Mouse (Mus musculus) fat pad, adult 2 months (tissue): ENCODE measurements around the gene Mex3d.

Source experiments
- DNase-seq: peaks from one replicate; pipeline ENCODE4 v3.0.0-alpha.2; 2011; ENCODE audit warnings: low read depth, low spot score; ENCODE audit errors: extremely low read depth

Gene Mex3d

DNA sequence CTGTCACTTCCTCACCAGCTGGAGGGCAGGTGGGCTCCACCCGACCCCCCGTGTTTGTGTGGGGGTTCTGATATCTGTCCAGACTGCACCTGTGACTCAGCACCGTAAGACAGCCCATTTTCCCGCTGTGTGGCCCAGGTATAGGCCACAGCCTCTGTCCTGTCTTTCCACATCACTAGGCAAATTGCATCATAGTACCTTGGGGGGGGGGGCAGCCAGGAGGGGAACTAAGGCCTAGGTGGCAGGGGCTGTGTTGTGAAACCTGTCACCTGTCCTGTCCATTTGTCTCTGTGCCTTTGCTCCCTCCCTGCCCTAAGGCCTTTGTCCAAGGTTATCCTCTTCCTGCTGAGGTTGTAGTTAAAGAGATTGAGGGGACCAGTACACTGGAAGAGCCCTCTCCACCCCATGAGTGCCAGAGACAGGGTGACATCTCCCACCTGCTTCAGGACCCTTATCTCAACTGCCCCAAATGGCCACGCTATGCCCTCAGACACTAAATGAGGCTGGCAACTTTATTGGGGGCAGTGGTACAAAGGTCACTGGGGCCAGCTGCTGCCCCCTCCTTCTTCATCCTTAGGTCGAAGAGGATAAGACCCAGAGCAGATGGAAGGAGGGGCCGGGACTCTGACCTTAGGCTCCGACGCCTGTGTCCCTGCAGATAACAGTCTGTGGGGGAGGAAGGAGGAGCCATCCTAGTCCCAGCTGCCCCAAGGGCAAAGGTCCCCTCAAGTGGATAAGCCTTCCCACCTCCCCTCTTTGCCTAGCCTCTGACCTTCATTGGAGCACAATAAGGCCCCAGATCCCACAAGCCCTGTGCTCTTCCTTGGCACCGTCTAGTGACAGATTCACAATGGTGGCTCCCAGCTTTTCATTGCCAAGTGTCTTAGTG lies 55.6 kb downstream of the Mex3d start:
- DNase-seq, result no peak

DNA sequence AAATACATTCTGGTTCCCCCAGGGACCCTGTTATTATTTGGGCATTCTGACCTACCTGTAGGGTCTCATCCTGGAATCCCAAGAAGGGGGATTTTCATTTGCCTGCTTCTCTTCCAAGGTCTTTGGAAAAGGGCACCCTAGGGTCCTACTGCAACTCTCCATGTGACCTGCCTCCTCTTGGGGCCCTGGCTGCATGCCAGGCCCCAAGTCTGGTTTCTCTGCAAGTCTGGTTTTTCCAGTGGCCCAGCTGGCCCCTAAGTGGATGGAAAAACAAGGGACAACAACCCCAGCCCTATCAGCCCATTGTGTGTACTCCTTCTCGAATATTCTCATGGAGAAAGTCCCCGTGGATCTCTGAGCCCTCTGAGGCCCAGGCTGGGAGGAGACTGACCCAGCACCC lies 56.6 kb downstream of the Mex3d start:
- DNase-seq, result no peak
